ENCODE assay signal across 8 mouse cellular contexts in the genomic region with DNA sequence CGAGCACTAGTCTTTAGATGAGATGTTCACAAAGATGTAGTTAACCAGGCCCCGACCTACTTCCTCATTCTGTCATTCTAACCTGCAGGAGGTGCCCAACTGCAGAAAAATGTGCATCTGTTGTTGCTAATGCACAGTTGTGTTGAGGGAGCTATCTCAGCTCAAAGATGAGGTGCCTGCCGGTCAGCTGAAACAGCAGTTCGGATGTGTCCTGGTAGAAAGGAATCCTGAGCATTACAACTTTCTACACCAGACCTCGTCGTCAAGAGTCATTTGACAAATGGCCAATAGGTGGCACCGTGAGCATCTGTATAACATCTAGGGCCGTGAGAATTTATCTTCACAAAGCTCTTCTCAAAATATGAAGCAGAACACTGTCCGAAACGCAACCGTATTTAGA. TPM values are rescaled to one million over a fixed set of nuclear protein-coding genes. Genes with fewer than 3 reads are reported as not detected.
DNase-seq lines count a peak whose midpoint lies in the region; ATAC-seq and TF ChIP-seq lines count a peak whose summit lies in the region.

No protein-coding gene starts in this region.

- H3K79me2 ChIP-seq in liver, adult 2 months (ENCODE audit: control insufficient read depth, insufficient read depth, low read length) = no peaks in the 10 kb centered on the region

- no peak overlapping the region for H3K9ac ChIP-seq in liver, adult 2 months (ENCODE audit: low read depth, low read length)
- H3K9ac ChIP-seq in liver, embryonic 11.5 days (ENCODE audit: low read depth, low read length) = no peak overlapping the region

- no peaks in the 10 kb centered on the region for H3K9me3 ChIP-seq in liver, embryonic 11.5 days (ENCODE audit: control insufficient read depth, low read length)

- H3K36me3 ChIP-seq in liver, adult 2 months (ENCODE audit: control insufficient read depth, insufficient read depth, low read length) = no peaks in the 10 kb centered on the region
- no peaks in the 10 kb centered on the region for H3K36me3 ChIP-seq in liver, embryonic 11.5 days (ENCODE audit: control insufficient read depth, insufficient read depth, low read length)

- TF ChIP-seq CTCF in liver, adult 2 months (IDR thresholded peaks at IDR 0.05; ENCODE audit: low read depth, low read length) = peak; percentile 19; the same call in 1 of the 2 replicates

- intact Hi-C loops in left cerebral cortex, postnatal 10 days (cut with DNase I) = loop anchor here (5.0 kb wide), 1 partner anchor 445 kb away; no protein-coding TSS in a partner anchor

- TF ChIP-seq POLR2A in liver, adult 2 months (IDR thresholded peaks at IDR 0.05; ENCODE audit: extremely low read depth, insufficient read depth, low read length) = no peak

- no peak overlapping the region for H3K4me3 ChIP-seq in liver, adult 2 months (ENCODE audit: insufficient read depth, low read depth, low read length)
- H3K4me3 ChIP-seq in liver, embryonic 11.5 days (ENCODE audit: low read depth, low read length) = no peak overlapping the region

- peak; percentile 23 for DNase-seq in liver, adult 2 months (ENCODE audit: extremely low read depth, low read depth, low spot score)
- no peak for DNase-seq in liver, embryonic 11.5 days (ENCODE audit: low spot score)
- DNase-seq in NIH3T3 (ENCODE audit: low read depth) = peak; percentile 94
- DNase-seq in cerebellum, postnatal 14 days = peak; percentile 64 to 75
- DNase-seq in heart, postnatal 4 days = peak; percentile 66
- DNase-seq in left cerebral cortex, postnatal 10 days (ENCODE audit: extremely low spot score in 1 of 2, low spot score in 2 of 2) = peak; percentile 34 to 49
- DNase-seq in naive thymus-derived CD4-positive, alpha-beta T cell, adult 2 months (ENCODE audit: low read depth) = peak; percentile 66

- WGBS in liver, adult 2 months = 23% methylated on average over 11 of the region's 11 CpGs
- WGBS in liver, embryonic 11.5 days = 28% methylated on average over 11 of the region's 11 CpGs

- no peak overlapping the region for H3K4me2 ChIP-seq in liver, embryonic 11.5 days

- H3K4me1 ChIP-seq in liver, adult 2 months (ENCODE audit: control insufficient read depth, insufficient read depth, low read length) = no peaks in the 10 kb centered on the region
- no peaks in the 10 kb centered on the region for H3K4me1 ChIP-seq in liver, embryonic 11.5 days (replicated peaks; ENCODE audit: control insufficient read depth, insufficient read depth, low read length)

- ATAC-seq in liver, embryonic 11.5 days (replicated peaks; ENCODE audit: low FRiP score) = no peak
- no peak for ATAC-seq in erythroid progenitor cell, adult 5-6 weeks (replicated peaks; ENCODE audit: low FRiP score, poor library complexity, severe bottlenecking)

- no peaks in the 10 kb centered on the region for H3K27me3 ChIP-seq in liver, adult 2 months (ENCODE audit: control insufficient read depth, insufficient read depth, low read length)
- no peaks in the 10 kb centered on the region for H3K27me3 ChIP-seq in liver, embryonic 11.5 days (replicated peaks; ENCODE audit: control insufficient read depth, insufficient read depth, low read length)

- H3K27ac ChIP-seq in liver, adult 2 months (replicated peaks; ENCODE audit: insufficient read depth, low read depth, low read length) = no peak overlapping the region
- H3K27ac ChIP-seq in liver, embryonic 11.5 days (ENCODE audit: low read depth, low read length) = no peak overlapping the region

RNA-seq across cellular contexts. Expression of gene Llph, which starts 30.4 kb away (rescaled TPM):
- total RNA-seq in liver, adult 2 months (2014; rRNA removed) = 10.5 and 15.2 TPM in 2 replicates
- polyA plus RNA-seq in liver, adult 2 months (2012; rRNA removed) = 4.0 and 4.9 TPM in 2 replicates
- polyA plus RNA-seq in liver, embryonic 11.5 days (2014; fragmentation: Nextera tagmentation; extraction: Ambion mirVana) = 86.5 and 92.3 TPM in 2 replicates
- 1 to 10 TPM; 9.1 to 9.8 TPM for total RNA-seq in heart, postnatal 4 days (2021)
- 10 to 100 TPM; 12.9 to 15.9 TPM for total RNA-seq in left cerebral cortex, postnatal 10 days (2021)
- total RNA-seq in erythroid progenitor cell, adult 5-6 weeks (2015; ENCODE audit: low replicate concordance) = 21.3 and 27.7 TPM in 2 replicates
- total RNA-seq in erythroid progenitor cell, adult 5-6 weeks (2017; ENCODE audit: low replicate concordance) = 10.3 and 23.2 TPM in 2 replicates

RNA-seq across cellular contexts. Expression of gene Irak3, which starts 55.3 kb away (rescaled TPM):
- 0.60 and 1.1 TPM in 2 replicates for total RNA-seq in liver, adult 2 months (2014; rRNA removed)
- 0.32 and 0.49 TPM in 2 replicates for polyA plus RNA-seq in liver, adult 2 months (2012; rRNA removed)
- polyA plus RNA-seq in liver, embryonic 11.5 days (2014; fragmentation: Nextera tagmentation; extraction: Ambion mirVana) = 0.57 and 0.67 TPM in 2 replicates
- 1 to 10 TPM; 2.0 to 2.4 TPM for total RNA-seq in heart, postnatal 4 days (2021)
- under 1 TPM; 0.30 to 0.73 TPM for total RNA-seq in left cerebral cortex, postnatal 10 days (2021)
- total RNA-seq in erythroid progenitor cell, adult 5-6 weeks (2015; ENCODE audit: low replicate concordance) = 12.2 and 16.2 TPM in 2 replicates
- 1.3 and 4.1 TPM in 2 replicates for total RNA-seq in erythroid progenitor cell, adult 5-6 weeks (2017; ENCODE audit: low replicate concordance)

RNA-seq across cellular contexts. Expression of gene Tmbim4, which starts 55.8 kb away (rescaled TPM):
- 97.6 and 115 TPM in 2 replicates for total RNA-seq in liver, adult 2 months (2014; rRNA removed)
- 324 and 346 TPM in 2 replicates for polyA plus RNA-seq in liver, adult 2 months (2012; rRNA removed)
- 111 and 114 TPM in 2 replicates for polyA plus RNA-seq in liver, embryonic 11.5 days (2014; fragmentation: Nextera tagmentation; extraction: Ambion mirVana)
- 10 to 100 TPM; 80.8 to 82.8 TPM for total RNA-seq in heart, postnatal 4 days (2021)
- total RNA-seq in left cerebral cortex, postnatal 10 days (2021) = 10 to 100 TPM; 60.2 to 60.9 TPM
- total RNA-seq in erythroid progenitor cell, adult 5-6 weeks (2015; ENCODE audit: low replicate concordance) = 29.8 and 50.1 TPM in 2 replicates
- 30.9 and 50.3 TPM in 2 replicates for total RNA-seq in erythroid progenitor cell, adult 5-6 weeks (2017; ENCODE audit: low replicate concordance)
